Comparison of ENCODE assay signal across 24 mouse cellular contexts in genomic region chr6:78370357-78370756, GRCm38 (mm10). TPM values are rescaled to one million over a fixed set of nuclear protein-coding genes. Genes with fewer than 3 reads are reported as not detected.
DNase-seq lines count a peak whose midpoint lies in the region; ATAC-seq lines count a peak whose summit lies in the region.
"Had no signal": no experiment of that assay in that cellular context is flagged by ENCODE, and none has a peak within 500 bp of the region (broad histone marks: within the 10 kb centered on the region; RNA-seq: fewer than 3 reads in every experiment).

Reg3b (plus strand) TSS chr6:78370657.

- no peaks in the 10 kb centered on the region for H3K4me1 ChIP-seq in neural tube, embryonic 15.5 days
- H3K4me1 ChIP-seq in forebrain, embryonic 14.5 days (ENCODE audit: control insufficient read depth, insufficient read depth, low read length): no peaks in the 10 kb centered on the region
- H3K4me1 ChIP-seq: embryonic facial prominence, embryonic 13.5 days; embryonic facial prominence, embryonic 15.5 days; forebrain, embryonic 10.5 days; forebrain, embryonic 12.5 days; forebrain, embryonic 15.5 days had no signal

- H3K4me2 ChIP-seq in neural tube, embryonic 15.5 days: no peak within 1 kb of the TSS
- no peak within 1 kb of the TSS for H3K4me2 ChIP-seq in forebrain, embryonic 14.5 days (ENCODE audit: low read length)
- H3K4me2 ChIP-seq: embryonic facial prominence, embryonic 13.5 days; embryonic facial prominence, embryonic 15.5 days; forebrain, embryonic 12.5 days; forebrain, embryonic 15.5 days had no signal

- DNase-seq in neural tube, embryonic 10.5 days (ENCODE audit: extremely low spot score, low spot score): no peak
- DNase-seq in large intestine, adult 2 months (ENCODE audit: low read depth, low spot score): no peak
- no peak for DNase-seq in lung, postnatal 36 days
- DNase-seq in forebrain, embryonic 14.5 days (ENCODE audit: low spot score): no peak
- DNase-seq: adrenal gland, adult 2 months; adrenal gland, postnatal 10 days; adrenal gland, postnatal 25 days; cerebellum, adult 11 months; cerebellum, adult 18-20 months; cerebellum, adult 8-10 months; cerebellum, adult 9-11 months; cerebellum, postnatal 14 days; cerebellum, postnatal 36 days; embryo, embryonic 11 days; forebrain, postnatal 0 days had no signal

- no peak within 1 kb of the TSS for H3K27ac ChIP-seq in neural tube, embryonic 15.5 days (replicated peaks)
- H3K27ac ChIP-seq in forebrain, embryonic 14.5 days (ENCODE audit: low read depth, low read length): no peak within 1 kb of the TSS
- H3K27ac ChIP-seq: embryonic facial prominence, embryonic 13.5 days; embryonic facial prominence, embryonic 15.5 days; forebrain, embryonic 10.5 days; forebrain, embryonic 12.5 days; forebrain, embryonic 15.5 days had no signal

- H3K9me3 ChIP-seq in neural tube, embryonic 15.5 days (replicated peaks): no peaks in the 10 kb centered on the region
- H3K9me3 ChIP-seq in forebrain, embryonic 14.5 days (replicated peaks; ENCODE audit: control insufficient read depth, low read length): no peaks in the 10 kb centered on the region
- H3K9me3 ChIP-seq: embryonic facial prominence, embryonic 13.5 days; embryonic facial prominence, embryonic 15.5 days; forebrain, embryonic 10.5 days; forebrain, embryonic 12.5 days; forebrain, embryonic 15.5 days had no signal

- ATAC-seq in neural tube, embryonic 15.5 days (ENCODE audit: low FRiP score): no peak
- no peak for ATAC-seq in forebrain, embryonic 14.5 days
- ATAC-seq: forebrain, embryonic 15.5 days; forebrain, postnatal 0 days had no signal

- H3K4me3 ChIP-seq in neural tube, embryonic 15.5 days (replicated peaks): no peak within 1 kb of the TSS
- no peak within 1 kb of the TSS for H3K4me3 ChIP-seq in forebrain, embryonic 14.5 days (ENCODE audit: low read depth, low read length)
- H3K4me3 ChIP-seq: embryonic facial prominence, embryonic 13.5 days; embryonic facial prominence, embryonic 15.5 days; erythroblast, embryonic 14.5 days; forebrain, embryonic 10.5 days; forebrain, embryonic 12.5 days; forebrain, embryonic 15.5 days had no signal

- no peaks in the 10 kb centered on the region for H3K36me3 ChIP-seq in neural tube, embryonic 15.5 days
- no peaks in the 10 kb centered on the region for H3K36me3 ChIP-seq in forebrain, embryonic 14.5 days (ENCODE audit: control insufficient read depth, insufficient read depth, low read length)
- H3K36me3 ChIP-seq: embryonic facial prominence, embryonic 13.5 days; embryonic facial prominence, embryonic 15.5 days; forebrain, embryonic 10.5 days; forebrain, embryonic 12.5 days; forebrain, embryonic 15.5 days had no signal

- WGBS in neural tube, embryonic 15.5 days: 91% methylated on average over 2 of the region's 2 CpGs
- 28% methylated on average over 2 of the region's 2 CpGs for WGBS in large intestine, adult 2 months
- WGBS in forebrain, embryonic 14.5 days: 96% methylated on average over 2 of the region's 2 CpGs

- no peak within 1 kb of the TSS for H3K9ac ChIP-seq in neural tube, embryonic 15.5 days (replicated peaks)
- H3K9ac ChIP-seq in forebrain, embryonic 14.5 days (ENCODE audit: low read length): no peak within 1 kb of the TSS
- H3K9ac ChIP-seq: embryonic facial prominence, embryonic 13.5 days; embryonic facial prominence, embryonic 15.5 days; forebrain, embryonic 12.5 days; forebrain, embryonic 15.5 days; forebrain, postnatal 0 days had no signal

- no peaks in the 10 kb centered on the region for H3K27me3 ChIP-seq in neural tube, embryonic 15.5 days (replicated peaks)
- no peaks in the 10 kb centered on the region for H3K27me3 ChIP-seq in forebrain, embryonic 14.5 days (replicated peaks; ENCODE audit: control insufficient read depth, insufficient read depth, low read length)
- H3K27me3 ChIP-seq: embryonic facial prominence, embryonic 13.5 days; embryonic facial prominence, embryonic 15.5 days; forebrain, embryonic 12.5 days; forebrain, embryonic 15.5 days had no signal

RNA-seq across cellular contexts. Expression of gene Reg3b, which starts in this region (rescaled TPM):
- polyA plus RNA-seq in neural tube, embryonic 15.5 days (2015; fragmentation: Nextera tagmentation; extraction: Ambion mirVana): 10.2 and 11.3 TPM in 2 replicates
- 19,577 and 52,204 TPM in 2 replicates for polyA plus RNA-seq in large intestine, adult 2 months (2012; rRNA removed)
- not detected in 2 replicates for polyA plus RNA-seq in forebrain, embryonic 14.5 days (2014; fragmentation: Nextera tagmentation; extraction: Ambion mirVana)
- polyA plus RNA-seq: adrenal gland, adult 2 months; C2C12; embryonic facial prominence, embryonic 11.5 days; embryonic facial prominence, embryonic 13.5 days; embryonic facial prominence, embryonic 15.5 days; erythroblast, embryonic 14.5 days; forebrain, embryonic 10.5 days; forebrain, embryonic 12.5 days; forebrain, embryonic 15.5 days; forebrain, postnatal 0 days had no signal

Comparison
In these comparisons a context has a peak if more than half of its experiments do, and no peak if none do; other contexts are left out.
1. RNA of gene Reg3b (polyA plus RNA-seq): 19,577 to 52,204 TPM in large intestine, adult 2 months; 10.2 to 11.3 TPM in neural tube, embryonic 15.5 days and not detected in forebrain, embryonic 14.5 days; every median in the first group is over 1,000 times any median in the second.